Mouse (Mus musculus) left cerebral cortex, adult 2 months (tissue): Measurements from ENCODE around the gene Fam131a. TPM values are rescaled to one million over a fixed set of nuclear protein-coding genes. Genes with fewer than 3 reads are reported as not detected.
A peak's percentile ranks its signal among the peaks of the same experiment; 100 is the strongest.

Experiments
- DNase-seq, 2 experiments: peaks; one replicate each; pipeline ENCODE4 v3.0.0; 2021 to 2022; ENCODE audit warnings: low spot score in 2 of 2, mixed read lengths in 1 of 2; ENCODE audit errors: extremely low spot score in 1 of 2
- H3K27ac ChIP-seq: fragments of 200-600 bp; 2 replicates; pipeline ENCODE4 v1.8.1; 2022
- H3K4me3 ChIP-seq: fragments of 200-600 bp; 2 replicates; pipeline ENCODE4 v1.8.1; 2022
- CTCF ChIP-seq: fragments of 200-600 bp; IDR thresholded peaks from 2 replicates; pipeline ENCODE4 v1.8.1; 2022; ENCODE audit warnings: antibody characterized with exemption, mild to moderate bottlenecking, moderate library complexity
- intact Hi-C: fragments of 180-260 bp; cut with DNase I; formaldehyde crosslinking; loops from one replicate; pipeline ENCODE4 v1.15.1; 2025
- total RNA-seq, 2 experiments: library from RNA; stranded (reverse); gene quantifications; 2 replicates each; pipeline ENCODE4 v1.2.3; 2021

Fam131a gene
- total RNA-seq, 2 experiments from 2014 or later: 320 to 343 TPM

DNA sequence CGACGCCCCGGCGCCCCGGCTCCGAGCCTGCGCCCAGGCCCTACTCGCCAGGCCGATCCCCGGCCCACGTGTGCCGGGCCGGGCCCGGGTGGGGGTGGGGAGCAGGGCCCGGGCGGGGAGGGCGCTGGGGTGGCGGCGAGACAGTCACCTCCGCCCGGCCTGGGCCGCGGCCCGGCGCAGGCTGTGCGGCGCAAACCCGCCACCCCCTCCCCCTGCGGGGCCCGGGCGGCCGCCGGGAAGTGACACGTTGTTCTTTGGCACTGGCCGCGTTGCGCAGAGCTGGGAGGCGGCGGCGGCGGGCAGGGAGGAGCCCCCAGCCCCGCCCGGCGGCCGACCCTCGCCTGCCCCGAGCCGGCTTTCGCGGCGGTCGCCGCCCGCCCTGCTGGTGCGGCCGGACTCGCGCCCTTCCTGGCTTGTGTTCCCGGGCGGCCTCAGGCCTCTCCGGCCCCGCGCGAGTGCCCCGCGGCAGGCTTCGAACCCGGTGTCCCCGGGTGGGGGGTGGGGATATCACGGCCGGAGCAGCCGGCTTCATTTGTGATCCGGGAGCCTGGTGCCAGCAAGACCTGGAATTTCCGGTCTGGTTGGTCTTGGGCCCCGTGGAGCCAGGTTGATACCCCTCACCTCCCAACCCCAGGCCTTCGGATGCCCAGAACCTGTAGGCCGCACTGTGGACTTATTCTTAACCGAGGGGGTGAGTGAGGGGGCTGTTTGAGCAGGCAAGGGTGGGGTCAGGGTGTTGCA, 19.9 kb upstream of the Fam131a start:
- intact Hi-C loops: loop anchor here (2.0 kb wide), 1 partner anchor 22 kb away; the partner anchor contains the start of gene Psmd2
- DNase-seq: peak; percentile 54
- TF ChIP-seq CTCF: no peak
- Histone ChIP-seq H3K4me3 (peak overlapping the region; percentile 65), H3K27ac (peak overlapping the region; percentile 79)

DNA sequence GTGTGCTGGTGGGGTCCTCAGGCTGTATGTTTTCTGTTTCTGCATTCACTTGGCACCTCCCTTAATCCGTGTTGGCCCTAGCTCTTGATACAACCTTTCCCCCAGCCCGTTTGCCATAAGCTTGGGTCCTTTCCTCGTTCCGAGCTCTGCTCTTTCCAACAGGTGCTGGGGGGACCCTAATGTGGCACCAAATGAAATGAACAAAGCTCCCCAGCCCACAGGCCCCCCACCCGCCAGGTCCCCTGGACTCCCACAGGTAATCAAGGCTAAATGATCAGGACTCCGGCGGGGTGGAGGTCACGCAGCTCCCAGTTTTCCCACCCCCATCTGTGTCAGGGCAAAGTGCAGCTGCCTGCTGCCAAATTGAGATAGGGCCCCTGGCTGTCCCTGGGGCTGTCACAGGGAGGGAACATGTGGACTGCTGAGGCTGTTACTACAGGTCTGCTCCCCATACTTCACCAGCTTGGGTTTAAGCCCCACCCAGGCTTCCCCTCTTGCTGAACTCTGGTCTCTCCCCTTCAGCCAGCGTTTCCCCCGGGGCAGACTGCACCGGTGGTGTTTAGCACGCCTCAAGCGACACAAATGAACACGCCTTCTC, 19.2 kb upstream of the Fam131a start:
- peak overlapping the region; percentile 79 for H3K27ac ChIP-seq
- intact Hi-C loops: loop anchor here (2.0 kb wide), 1 partner anchor 23 kb away; the partner anchor contains the start of gene Psmd2
- DNase-seq: no peak
- no peak for TF ChIP-seq CTCF
- peak overlapping the region; percentile 65 for H3K4me3 ChIP-seq

DNA sequence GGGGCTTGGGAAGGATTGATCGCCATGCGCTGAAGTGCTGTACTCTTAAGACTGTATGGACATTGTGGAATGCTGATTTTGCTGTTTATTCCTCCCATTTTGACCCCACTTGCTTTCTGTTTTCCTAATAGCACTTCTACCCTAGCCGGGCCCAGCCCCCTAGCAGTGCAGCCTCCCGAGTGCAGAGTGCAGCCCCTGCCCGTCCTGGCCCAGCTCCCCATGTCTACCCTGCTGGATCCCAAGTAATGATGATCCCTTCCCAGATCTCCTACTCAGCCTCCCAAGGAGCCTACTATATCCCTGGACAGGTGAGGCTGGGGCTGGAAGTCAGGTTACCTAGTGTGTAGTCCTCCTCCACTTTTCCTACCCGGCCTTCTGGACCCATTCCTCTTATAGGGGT, 17.8 kb upstream of the Fam131a start:
- intact Hi-C loops: no loop called here
- no peak for TF ChIP-seq CTCF
- no peak for DNase-seq
- H3K4me3 ChIP-seq: no peak overlapping the region
- no peak overlapping the region for H3K27ac ChIP-seq

DNA sequence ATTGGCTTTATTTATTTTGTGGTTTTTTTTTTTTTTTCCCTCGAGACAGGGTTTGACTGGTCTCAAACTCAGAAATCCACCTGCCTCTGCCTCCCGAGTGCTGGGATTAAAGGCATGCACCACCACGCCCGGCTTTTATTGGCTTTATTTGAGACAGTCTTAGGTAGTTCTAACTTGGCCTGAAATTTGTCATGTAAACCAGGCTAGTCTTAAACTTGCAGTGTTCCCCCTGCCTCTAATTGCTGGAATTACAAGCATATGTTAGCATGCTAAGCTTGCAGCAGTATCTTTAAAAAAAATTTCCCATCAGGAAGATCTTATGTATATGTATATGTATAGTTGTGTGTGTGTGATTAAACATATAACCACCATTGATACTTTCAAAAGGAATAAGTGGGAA, 16.3 kb upstream of the Fam131a start:
- intact Hi-C loops: no loop called here
- Histone ChIP-seq H3K27ac (no peak overlapping the region), H3K4me3 (no peak overlapping the region)
- no peak for DNase-seq
- TF ChIP-seq CTCF: no peak; the same call in none of the 2 replicates

DNA sequence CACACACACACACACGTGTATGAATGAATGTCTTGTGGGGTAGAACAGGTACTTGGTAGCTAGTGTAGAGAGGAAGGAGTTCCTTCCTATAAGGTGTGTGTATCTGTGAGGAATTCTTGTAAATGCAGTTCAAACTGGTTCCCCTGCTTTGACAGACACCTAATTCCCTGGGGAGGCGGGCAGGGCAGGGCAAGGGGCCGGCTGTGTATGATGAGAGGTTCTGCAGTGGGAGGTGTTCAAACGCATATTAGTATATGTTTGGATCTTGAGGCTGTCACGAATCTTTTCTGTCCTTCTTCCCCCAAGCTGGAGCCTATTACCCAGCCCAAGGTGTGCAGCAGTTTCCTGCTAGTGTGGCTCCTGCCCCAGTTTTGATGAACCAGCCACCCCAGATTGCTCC, 15.7 kb upstream of the Fam131a start:
- Histone ChIP-seq H3K27ac (peak overlapping the region; percentile 53), H3K4me3 (no peak overlapping the region)
- no peak for DNase-seq
- intact Hi-C loops: no loop called here
- no peak for TF ChIP-seq CTCF

DNA sequence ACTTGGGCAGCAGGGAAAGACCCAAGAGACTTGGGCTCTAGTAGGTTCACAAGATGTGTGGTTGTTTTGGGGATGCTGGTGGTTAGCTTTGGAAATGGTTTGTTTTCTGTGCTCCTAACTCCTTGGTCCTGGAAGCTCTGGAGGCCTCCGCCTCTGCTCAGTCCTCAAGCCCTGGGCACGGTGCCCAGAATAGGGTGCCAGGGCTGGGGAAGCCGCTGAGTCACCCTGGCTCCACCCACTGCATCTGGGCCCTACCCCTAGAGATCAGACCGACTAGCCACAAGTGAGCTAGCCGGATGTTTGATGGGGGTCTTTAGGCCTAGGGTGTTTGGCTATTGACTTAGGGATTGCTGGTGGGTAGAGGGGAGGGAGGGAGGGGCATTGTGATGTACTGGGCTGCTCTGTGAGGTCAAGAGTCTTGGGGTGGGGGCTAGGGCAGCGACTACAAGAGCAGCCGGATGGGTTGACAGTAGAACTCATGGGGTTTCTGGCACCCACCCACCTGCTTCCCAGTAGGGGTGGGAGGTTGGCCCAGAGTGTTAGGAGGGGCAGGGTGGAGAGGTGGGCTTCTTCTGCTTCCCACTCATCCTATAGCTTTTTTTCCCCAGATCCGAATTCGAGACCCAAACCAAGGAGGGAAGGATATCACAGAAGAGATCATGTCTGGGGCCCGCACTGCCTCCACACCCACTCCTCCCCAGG, 14.9 kb upstream of the Fam131a start:
- peak; percentile 76 to 80 for DNase-seq
- intact Hi-C loops: loop anchor here (2.0 kb wide), 1 partner anchor 15 kb away; the partner anchor contains the start of gene Fam131a
- no peak for TF ChIP-seq CTCF
- Histone ChIP-seq H3K27ac (peak overlapping the region; percentile 53), H3K4me3 (no peak overlapping the region)

DNA sequence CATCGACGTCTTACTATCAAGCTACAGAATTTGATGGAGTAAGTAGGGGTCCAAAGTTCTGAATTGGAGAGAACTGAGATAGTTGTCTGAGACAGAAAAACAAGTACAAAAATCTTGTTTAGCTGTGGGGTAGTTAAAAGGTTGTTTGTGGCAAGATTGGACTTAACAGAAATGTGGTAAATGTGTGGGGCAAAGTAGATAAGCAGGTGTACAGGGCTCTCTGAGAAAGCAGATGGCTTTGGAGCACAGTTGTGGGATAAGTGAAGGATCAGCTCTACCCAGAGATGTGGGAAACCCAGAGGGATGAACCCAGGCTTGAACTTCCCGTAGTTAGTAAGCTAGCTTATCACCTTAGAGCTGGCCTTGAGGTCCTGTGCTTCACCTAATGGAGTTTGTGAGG, 2.3 kb upstream of the Fam131a start:
- Histone ChIP-seq H3K27ac (no peak overlapping the region), H3K4me3 (no peak overlapping the region)
- intact Hi-C loops: no loop called here
- no peak for TF ChIP-seq CTCF
- DNase-seq: no peak

DNA sequence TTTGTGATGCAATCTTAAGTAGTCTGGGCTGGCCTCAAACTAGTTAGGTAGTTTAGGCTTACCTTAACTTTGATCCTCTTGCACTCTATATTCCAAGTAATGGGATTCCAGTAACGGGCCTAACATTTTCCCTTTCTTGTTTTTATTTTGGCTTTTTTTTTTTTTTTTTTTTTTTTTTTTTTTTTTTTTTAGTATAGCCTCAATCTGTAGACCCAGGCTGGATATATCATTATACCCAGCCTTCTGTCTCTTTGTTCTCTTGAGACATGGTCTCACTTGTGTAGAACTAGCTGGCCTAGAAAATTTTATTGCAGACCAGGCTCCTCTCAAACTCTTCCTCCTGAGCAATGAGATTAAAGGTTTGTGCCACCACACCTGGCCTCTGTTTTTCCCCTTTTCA, 1.4 kb upstream of the Fam131a start:
- no peak for TF ChIP-seq CTCF
- DNase-seq: no peak
- H3K27ac ChIP-seq: no peak overlapping the region
- no peak overlapping the region for H3K4me3 ChIP-seq
- intact Hi-C loops: loop anchor here (2.0 kb wide), 1 partner anchor 13 kb away; no protein-coding TSS in a partner anchor

DNA sequence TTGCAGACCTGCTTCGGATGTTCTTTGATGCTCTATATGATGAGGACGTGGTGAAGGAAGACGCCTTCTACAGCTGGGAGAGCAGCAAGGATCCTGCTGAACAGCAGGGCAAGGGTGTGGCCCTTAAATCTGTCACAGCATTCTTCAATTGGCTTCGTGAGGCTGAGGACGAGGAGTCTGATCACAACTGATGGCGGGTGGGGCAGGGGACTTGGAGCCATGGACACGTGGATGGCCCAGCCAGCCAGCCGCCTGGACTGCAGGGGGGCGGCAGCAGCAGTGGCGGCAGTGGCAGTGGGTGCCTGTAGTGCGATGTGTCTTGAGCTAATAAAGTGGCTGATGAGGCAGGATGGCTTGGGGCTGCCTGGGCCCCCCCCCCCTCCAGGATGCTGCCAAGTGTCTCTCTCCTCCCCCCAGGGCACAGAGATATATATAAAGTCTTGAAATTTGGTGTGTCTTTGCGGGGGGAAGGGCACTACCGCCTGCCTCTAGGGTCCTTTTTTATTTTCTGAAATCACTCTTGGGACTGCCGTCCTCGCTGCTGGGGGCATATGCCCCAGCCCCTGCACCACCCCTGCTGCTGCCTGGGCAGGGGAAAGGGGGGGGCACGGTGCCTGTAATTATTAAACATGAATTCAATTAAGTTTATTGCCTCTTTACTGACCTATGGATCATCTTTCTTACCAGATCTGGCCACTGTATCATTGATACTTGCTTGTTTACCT, 638 bp upstream of the Fam131a start:
- intact Hi-C loops: loop anchor here (2.0 kb wide), 1 partner anchor 14 kb away; no protein-coding TSS in a partner anchor
- peak overlapping the region; percentile 72; the same call in 1 of the 2 replicates for H3K4me3 ChIP-seq
- peak in 1 of 2 experiments; percentile 26 for DNase-seq
- peak overlapping the region; percentile 88 for H3K27ac ChIP-seq
- TF ChIP-seq CTCF: no peak

DNA sequence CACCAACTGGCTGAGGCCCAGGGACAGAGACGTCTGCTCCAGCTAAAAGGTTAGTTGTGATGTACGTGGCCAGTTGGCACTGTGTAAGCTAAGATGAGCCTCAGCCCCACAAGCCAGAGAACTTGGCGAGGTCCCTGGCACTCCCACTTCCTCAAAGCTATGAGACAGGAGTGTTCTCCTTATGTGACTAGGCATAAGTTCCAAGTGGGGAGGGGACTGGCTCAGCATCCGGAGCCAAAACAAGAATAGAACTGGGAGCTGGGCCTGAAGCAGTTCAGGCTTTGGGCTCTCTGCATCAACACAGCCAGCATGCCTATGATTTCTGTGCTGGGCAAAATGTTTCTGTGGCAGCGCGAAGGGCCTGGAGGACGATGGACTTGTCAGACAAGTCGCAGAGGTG, 1.7 kb downstream of the Fam131a start:
- no peak for TF ChIP-seq CTCF
- peak in 1 of 2 experiments; percentile 67 for DNase-seq
- intact Hi-C loops: loop anchor here (1.0 kb wide), 1 partner anchor 22 kb away; no protein-coding TSS in a partner anchor
- Histone ChIP-seq H3K27ac (peak overlapping the region; percentile 88), H3K4me3 (peak overlapping the region; percentile 72)

DNA sequence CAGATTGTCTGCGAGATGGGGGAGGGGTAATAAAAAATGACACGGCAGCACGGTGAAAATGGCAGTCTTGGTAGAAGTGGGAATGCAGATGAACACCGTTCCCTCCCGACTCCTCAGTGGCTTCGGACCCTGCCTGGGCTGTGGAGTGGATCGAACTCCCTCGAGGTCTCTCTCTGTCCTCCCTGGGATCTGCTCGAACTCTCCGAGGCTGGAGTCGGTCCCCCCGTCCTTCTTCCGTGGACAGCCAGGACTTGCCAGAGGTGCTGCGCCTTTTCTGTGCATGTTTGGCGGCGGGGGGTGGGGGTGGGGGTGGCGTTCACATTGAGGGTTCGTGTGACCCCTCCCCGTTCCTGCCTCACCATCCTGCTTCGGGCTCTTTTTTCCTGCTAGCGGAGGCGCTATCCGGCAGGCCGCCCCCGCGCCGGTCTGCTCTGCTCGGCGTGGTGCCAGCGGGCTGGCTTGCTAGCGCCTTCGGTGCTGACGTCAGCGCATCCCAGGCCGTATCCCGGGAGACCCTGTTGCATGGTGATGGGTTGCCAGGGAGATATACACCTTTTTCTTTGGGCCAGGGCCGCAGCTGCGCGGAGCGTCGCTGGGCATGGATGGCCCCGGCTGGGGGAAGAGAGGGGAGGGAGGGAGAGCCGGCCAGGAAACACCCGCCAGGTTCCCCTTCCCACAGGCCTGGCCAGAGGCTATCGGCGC, 2.7 kb downstream of the Fam131a start:
- intact Hi-C loops: no loop called here
- TF ChIP-seq CTCF: no peak
- Histone ChIP-seq H3K27ac (peak overlapping the region; percentile 88), H3K4me3 (peak overlapping the region; percentile 72)
- peak; percentile 96 to 99 for DNase-seq
